Mouse (Mus musculus): ENCODE data around the gene Vmn2r8. TPM values are rescaled to one million over a fixed set of nuclear protein-coding genes. Genes with fewer than 3 reads are reported as not detected.

Gene Vmn2r8
- polyA plus RNA-seq, 1 experiment from 2014 or later, result not detected

GRCm38 (mm10) chr5:108750328-108751210, 58.1 kb downstream of the Vmn2r8 start:
- H3K36me3 ChIP-seq, result no peaks in the 10 kb centered on the region
- no peaks in the 10 kb centered on the region for H3K4me1 ChIP-seq
- no peaks in the 10 kb centered on the region for H3K9me3 ChIP-seq
- H3K27ac ChIP-seq, result no peak overlapping the region
- no peaks in the 10 kb centered on the region for H3K27me3 ChIP-seq
- no peak overlapping the region for H3K9ac ChIP-seq
- 75% methylated on average over 5 of the region's 5 CpGs for WGBS
- ATAC-seq (ENCODE audit: insufficient number of reproducible peaks, low FRiP score, low TSS enrichment, low read depth), result no peak
- no peak overlapping the region for H3K4me3 ChIP-seq
- H3K4me2 ChIP-seq, result no peak overlapping the region

DNA sequence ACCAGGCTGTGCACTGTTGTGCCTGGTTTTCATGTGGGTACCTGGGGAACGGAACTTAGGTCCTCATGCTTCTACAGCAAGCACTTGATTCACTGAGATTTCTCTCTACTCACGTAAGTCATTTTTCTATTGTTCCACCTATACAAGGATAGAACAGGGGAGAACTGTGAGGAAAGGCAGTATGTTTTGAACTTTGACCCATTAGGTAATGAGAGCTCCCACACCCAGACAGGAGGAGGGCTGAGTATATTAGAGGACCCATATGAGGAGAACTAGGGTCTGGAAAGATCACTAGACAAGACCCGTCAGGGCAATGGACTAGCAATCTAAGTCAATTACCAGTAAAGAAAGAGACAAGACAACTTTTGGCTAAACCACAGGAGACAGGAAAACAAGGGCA, 64.0 kb downstream of the Vmn2r8 start:
- 75% methylated on average over 3 of the region's 3 CpGs for WGBS
- Histone ChIP-seq H3K36me3 (no peaks in the 10 kb centered on the region), H3K4me2 (no peak overlapping the region), H3K9ac (no peak overlapping the region), H3K9me3 (no peaks in the 10 kb centered on the region), H3K4me1 (no peaks in the 10 kb centered on the region), H3K4me3 (no peak overlapping the region), H3K27ac (no peak overlapping the region), H3K27me3 (no peaks in the 10 kb centered on the region)
- ATAC-seq (ENCODE audit: insufficient number of reproducible peaks, low FRiP score, low TSS enrichment, low read depth), result no peak

DNA sequence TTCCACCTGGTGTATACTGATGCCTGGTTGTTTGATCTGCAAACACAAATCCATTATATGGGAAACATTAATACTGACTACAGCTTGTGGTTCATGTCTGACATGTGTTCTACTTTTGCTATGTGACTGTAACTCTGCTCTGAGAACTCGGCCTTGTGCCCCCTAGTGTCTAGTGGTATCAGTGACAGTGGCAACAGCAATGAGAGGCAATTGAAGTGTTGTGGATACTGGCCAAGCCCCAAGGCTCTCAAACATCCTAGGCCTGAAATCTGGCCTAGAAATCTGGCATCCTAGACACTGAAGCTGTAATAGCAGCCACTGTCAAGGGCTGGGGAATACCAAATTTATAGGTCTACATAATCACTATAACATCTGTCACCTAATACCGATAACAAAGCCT, 64.8 kb downstream of the Vmn2r8 start:
- Histone ChIP-seq H3K27ac (no peak overlapping the region), H3K4me2 (no peak overlapping the region), H3K9me3 (no peaks in the 10 kb centered on the region), H3K36me3 (no peaks in the 10 kb centered on the region), H3K4me1 (no peaks in the 10 kb centered on the region), H3K9ac (no peak overlapping the region), H3K4me3 (no peak overlapping the region), H3K27me3 (no peaks in the 10 kb centered on the region)
- no peak for ATAC-seq (ENCODE audit: insufficient number of reproducible peaks, low FRiP score, low TSS enrichment, low read depth)
- WGBS, result 59% methylated on average over 2 of the region's 2 CpGs

DNA sequence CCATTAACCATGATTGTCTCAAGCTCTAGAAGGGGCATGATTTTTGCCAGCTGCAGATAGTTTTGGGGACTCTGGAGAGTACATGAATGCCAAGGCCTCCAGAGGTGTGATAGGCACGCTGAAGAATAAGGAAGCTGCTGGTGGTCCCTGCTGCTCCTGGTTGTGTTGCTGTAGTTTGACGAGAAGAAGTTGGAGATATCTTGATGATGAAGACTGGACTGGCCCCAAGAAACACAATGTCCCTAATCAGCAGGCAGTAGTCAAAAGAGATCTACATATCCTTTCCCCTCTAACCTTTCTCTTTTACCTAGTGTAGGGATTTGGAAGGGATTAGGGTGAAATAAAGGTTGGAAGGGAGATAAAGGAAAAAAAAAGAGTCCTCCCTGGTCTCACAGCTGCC, 66.1 kb downstream of the Vmn2r8 start:
- Histone ChIP-seq H3K9me3 (no peaks in the 10 kb centered on the region), H3K4me2 (no peak overlapping the region), H3K4me3 (no peak overlapping the region), H3K9ac (no peak overlapping the region), H3K36me3 (no peaks in the 10 kb centered on the region), H3K27ac (no peak overlapping the region), H3K4me1 (no peaks in the 10 kb centered on the region), H3K27me3 (no peaks in the 10 kb centered on the region)
- WGBS, result 63% methylated on average over 2 of the region's 2 CpGs
- ATAC-seq (ENCODE audit: insufficient number of reproducible peaks, low FRiP score, low TSS enrichment, low read depth), result no peak

DNA sequence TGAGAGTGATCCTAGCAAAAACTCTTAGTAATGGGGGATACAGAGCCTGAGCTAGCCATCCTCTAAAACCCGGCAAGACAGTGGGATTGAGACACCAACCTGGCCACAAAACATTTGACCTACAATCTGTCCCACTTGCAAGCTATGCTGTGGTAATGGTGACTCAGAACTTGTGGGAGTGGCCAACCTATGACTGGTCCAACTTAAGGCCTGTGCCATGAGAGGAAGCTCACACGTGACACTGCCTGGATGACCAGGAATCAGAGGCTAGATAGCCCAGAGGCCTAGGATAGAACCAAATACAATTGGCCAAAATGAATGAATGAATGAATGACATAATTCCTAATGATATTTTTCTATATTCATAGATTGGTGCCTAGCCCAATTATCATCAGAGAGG, 66.8 kb downstream of the Vmn2r8 start:
- no peak overlapping the region for H3K27ac ChIP-seq
- H3K9ac ChIP-seq, result no peak overlapping the region
- no peaks in the 10 kb centered on the region for H3K27me3 ChIP-seq
- H3K4me2 ChIP-seq, result no peak overlapping the region
- ATAC-seq (ENCODE audit: insufficient number of reproducible peaks, low FRiP score, low TSS enrichment, low read depth), result no peak
- H3K4me1 ChIP-seq, result no peaks in the 10 kb centered on the region
- no peaks in the 10 kb centered on the region for H3K36me3 ChIP-seq
- no peak overlapping the region for H3K4me3 ChIP-seq
- no peaks in the 10 kb centered on the region for H3K9me3 ChIP-seq
- WGBS, result 79% methylated on average over 2 of the region's 2 CpGs

Other genes starting within 250 kb of the Vmn2r8 start
- 47.9 and 48.8 TPM in 2 replicates for gene Gak, start 179.1 kb downstream of the Vmn2r8 start, polyA plus RNA-seq (2015; fragmentation: Nextera tagmentation; extraction: Ambion mirVana)
- 27.9 and 30.8 TPM in 2 replicates for gene Tmem175, start 179.1 kb downstream of the Vmn2r8 start, polyA plus RNA-seq (2015; fragmentation: Nextera tagmentation; extraction: Ambion mirVana)
- 17.8 TPM in 2 replicates for gene Idua, start 148.5 kb downstream of the Vmn2r8 start, polyA plus RNA-seq (2015; fragmentation: Nextera tagmentation; extraction: Ambion mirVana)
- 15.7 and 17.1 TPM in 2 replicates for gene Dgkq, start 139.2 kb downstream of the Vmn2r8 start, polyA plus RNA-seq (2015; fragmentation: Nextera tagmentation; extraction: Ambion mirVana)
- gene Slc26a1, start 133.3 kb downstream of the Vmn2r8 start, polyA plus RNA-seq (2015; fragmentation: Nextera tagmentation; extraction: Ambion mirVana), result 0.56 and 0.81 TPM in 2 replicates
- 32.0 and 36.1 TPM in 2 replicates for gene Fgfrl1, start 116.5 kb downstream of the Vmn2r8 start, polyA plus RNA-seq (2015; fragmentation: Nextera tagmentation; extraction: Ambion mirVana)
- gene Rnf212, start 33.9 kb downstream of the Vmn2r8 start, polyA plus RNA-seq (2015; fragmentation: Nextera tagmentation; extraction: Ambion mirVana), result not detected in 2 replicates
- gene Tmed11, start 13.5 kb downstream of the Vmn2r8 start, polyA plus RNA-seq (2015; fragmentation: Nextera tagmentation; extraction: Ambion mirVana), result not detected in 2 replicates
- gene Vmn2r9, start 43.8 kb upstream of the Vmn2r8 start, polyA plus RNA-seq (2015; fragmentation: Nextera tagmentation; extraction: Ambion mirVana), result not detected in 2 replicates
- not detected in 2 replicates for gene Vmn2r10, start 197.7 kb upstream of the Vmn2r8 start, polyA plus RNA-seq (2015; fragmentation: Nextera tagmentation; extraction: Ambion mirVana)

Data from limb, embryonic 15.5 days (tissue).